Mouse (Mus musculus) gonadal fat pad, adult 2 months (tissue): ENCODE results near the gene Gm42791. TPM values are rescaled to one million over a fixed set of nuclear protein-coding genes. Genes with fewer than 3 reads are reported as not detected.

Source experiments
- DNase-seq: peaks from one replicate; pipeline ENCODE4 v3.0.0-alpha.2; 2012; ENCODE audit warnings: low read depth
- polyA plus RNA-seq: library from polyadenylated mRNA; depleted of rRNA; stranded (reverse); fragments of >200 nt; gene quantifications from 2 replicates; pipeline ENCODE4 v1.2.3, GENCODE M21; 2012

The Gm42791 gene
- polyA plus RNA-seq, 1 experiment, result not detected

- DNase-seq, result no peak
Measured at GRCm38 (mm10) chr5:148924051-148924450, 70.9 kb downstream of the Gm42791 start.

- DNase-seq, result no peak
Measured at GRCm38 (mm10) chr5:148923408-148923807, 71.5 kb downstream of the Gm42791 start.

- DNase-seq, result no peak
Measured at GRCm38 (mm10) chr5:148922773-148923172, 72.2 kb downstream of the Gm42791 start.

- no peak for DNase-seq
Measured at GRCm38 (mm10) chr5:148918049-148918448, 76.9 kb downstream of the Gm42791 start.

GRCm38 (mm10) chr5:148916775-148917174 lies 78.2 kb downstream of the Gm42791 start:
- DNase-seq, result no peak

- DNase-seq, result no peak
Measured at GRCm38 (mm10) chr5:148912262-148912661, 82.7 kb downstream of the Gm42791 start.

GRCm38 (mm10) chr5:148910066-148910465 lies 84.9 kb downstream of the Gm42791 start:
- DNase-seq, result no peak

- DNase-seq, result peak; percentile 45
Measured at GRCm38 (mm10) chr5:148909402-148909801, 85.5 kb downstream of the Gm42791 start.

GRCm38 (mm10) chr5:148909057-148909395 lies 85.9 kb downstream of the Gm42791 start:
- no peak for DNase-seq

- DNase-seq, result no peak
Measured at GRCm38 (mm10) chr5:148908191-148909056, 86.5 kb downstream of the Gm42791 start.

GRCm38 (mm10) chr5:148906305-148906704 lies 88.6 kb downstream of the Gm42791 start:
- DNase-seq, result no peak

- DNase-seq, result no peak
Measured at GRCm38 (mm10) chr5:148904846-148905245, 90.1 kb downstream of the Gm42791 start.

- no peak for DNase-seq
Measured at GRCm38 (mm10) chr5:148899361-148899760, 95.6 kb downstream of the Gm42791 start.

GRCm38 (mm10) chr5:148897941-148898417 lies 97.0 kb downstream of the Gm42791 start:
- no peak for DNase-seq

GRCm38 (mm10) chr5:148897069-148897702 lies 97.8 kb downstream of the Gm42791 start:
- DNase-seq, result no peak

- DNase-seq, result no peak
Measured at GRCm38 (mm10) chr5:148896515-148896914, 98.4 kb downstream of the Gm42791 start.

GRCm38 (mm10) chr5:148895833-148896232 lies 99.1 kb downstream of the Gm42791 start:
- no peak for DNase-seq

GRCm38 (mm10) chr5:148895034-148895433 lies 99.9 kb downstream of the Gm42791 start:
- no peak for DNase-seq

GRCm38 (mm10) chr5:148890237-148890636 lies 104.7 kb downstream of the Gm42791 start:
- DNase-seq, result no peak

GRCm38 (mm10) chr5:148888032-148888431 lies 106.9 kb downstream of the Gm42791 start:
- DNase-seq, result no peak

- no peak for DNase-seq
Measured at GRCm38 (mm10) chr5:148885821-148886609, 108.9 kb downstream of the Gm42791 start.

GRCm38 (mm10) chr5:148883671-148884070 lies 111.3 kb downstream of the Gm42791 start:
- no peak for DNase-seq
